ENCODE assay signal across 22 mouse cellular contexts in genomic region chr15:77868340-77868739, GRCm38 (mm10). TPM values are rescaled to one million over a fixed set of nuclear protein-coding genes. Genes with fewer than 3 reads are reported as not detected.
DNase-seq lines count a peak whose midpoint lies in the region; ATAC-seq and TF ChIP-seq lines count a peak whose summit lies in the region.
"Had no signal": no experiment of that assay in that cellular context is flagged by ENCODE, and none has a peak within 500 bp of the region (broad histone marks: within the 10 kb centered on the region; RNA-seq: fewer than 3 reads in every experiment).

No protein-coding gene starts in this region.

- TF ChIP-seq POLR2A in ES-Bruce4 (IDR thresholded peaks at IDR 0.05; ENCODE audit: insufficient read depth, low read length), result no peak

- no peak overlapping the region for H3K4me2 ChIP-seq in forebrain, embryonic 13.5 days
- H3K4me2 ChIP-seq: forebrain, embryonic 15.5 days; heart, embryonic 12.5 days; hindbrain, embryonic 15.5 days had no signal

- H3K4me3 ChIP-seq in ES-Bruce4 (ENCODE audit: low read depth, low read length), result no peak overlapping the region
- no peak overlapping the region for H3K4me3 ChIP-seq in brown adipose tissue, adult 24 weeks (ENCODE audit: insufficient read depth, low read depth, low read length)
- no peak overlapping the region for H3K4me3 ChIP-seq in forebrain, embryonic 13.5 days
- H3K4me3 ChIP-seq: embryonic facial prominence, embryonic 10.5 days; erythroblast, embryonic 14.5 days; forebrain, embryonic 10.5 days; forebrain, embryonic 15.5 days; heart, embryonic 12.5 days; hindbrain, embryonic 10.5 days; hindbrain, embryonic 15.5 days had no signal

- 0 out of 2 replicates have a peak, but pooled peaks have one; percentile 14 for TF ChIP-seq EP300 in ES-Bruce4 (IDR thresholded peaks at IDR 0.05; ENCODE audit: insufficient read depth, low read depth, low read length)

- no peak for TF ChIP-seq CTCF in ES-Bruce4 (IDR thresholded peaks at IDR 0.05; ENCODE audit: low read depth, low read length)

- no peaks in the 10 kb centered on the region for H3K36me3 ChIP-seq in ES-Bruce4 (ENCODE audit: control insufficient read depth, insufficient read depth, low read length, poor library complexity, severe bottlenecking)
- H3K36me3 ChIP-seq in forebrain, embryonic 13.5 days (ENCODE audit: poor library complexity, severe bottlenecking), result no peaks in the 10 kb centered on the region
- H3K36me3 ChIP-seq: embryonic facial prominence, embryonic 10.5 days; forebrain, embryonic 10.5 days; forebrain, embryonic 15.5 days; heart, embryonic 12.5 days; hindbrain, embryonic 10.5 days; hindbrain, embryonic 15.5 days had no signal

- 91% methylated on average over 5 of the region's 5 CpGs for WGBS in forebrain, embryonic 13.5 days

- ATAC-seq in forebrain, embryonic 13.5 days, result no peak
- ATAC-seq: CD4-positive, CD25-positive, alpha-beta regulatory T cell, adult 4 months; forebrain, embryonic 15.5 days; inflammation-experienced regulatory T-cells, adult 6 months; intestine, postnatal 0 days had no signal

- H3K27me3 ChIP-seq in ES-Bruce4 (ENCODE audit: control insufficient read depth, insufficient read depth, low read length, poor library complexity, severe bottlenecking), result no peaks in the 10 kb centered on the region
- no peaks in the 10 kb centered on the region for H3K27me3 ChIP-seq in forebrain, embryonic 13.5 days
- H3K27me3 ChIP-seq: forebrain, embryonic 15.5 days; heart, embryonic 12.5 days; hindbrain, embryonic 15.5 days had no signal

- H3K4me1 ChIP-seq in ES-Bruce4 (ENCODE audit: control insufficient read depth, insufficient read depth, low read length), result peaks cover 8% of the 10 kb centered on the region
- H3K4me1 ChIP-seq in brown adipose tissue, adult 24 weeks (ENCODE audit: control insufficient read depth, insufficient read depth, insufficient read length, low read length), result peaks cover 16% of the 10 kb centered on the region
- H3K4me1 ChIP-seq in forebrain, embryonic 13.5 days, result no peaks in the 10 kb centered on the region
- H3K4me1 ChIP-seq: hindbrain, embryonic 15.5 days had no signal

- no peaks in the 10 kb centered on the region for H3K9me3 ChIP-seq in ES-Bruce4 (replicated peaks; ENCODE audit: control insufficient read depth, insufficient read depth, low read length, poor library complexity, severe bottlenecking)
- no peaks in the 10 kb centered on the region for H3K9me3 ChIP-seq in forebrain, embryonic 13.5 days (replicated peaks)
- H3K9me3 ChIP-seq: embryonic facial prominence, embryonic 10.5 days; forebrain, embryonic 10.5 days; forebrain, embryonic 15.5 days; heart, embryonic 12.5 days; hindbrain, embryonic 10.5 days; hindbrain, embryonic 15.5 days had no signal

- peak; percentile 59 for DNase-seq in R1 (ENCODE audit: low read depth, low spot score)
- peak; percentile 51 for DNase-seq in adrenal gland, postnatal 10 days
- no peak for DNase-seq in B cell, adult 2 months
- DNase-seq in neural tube, embryonic 10.5 days (ENCODE audit: extremely low spot score, low spot score), result no peak
- DNase-seq in retina, postnatal 1 day, result no peak
- DNase-seq: cerebellum, adult 2 months; cerebellum, postnatal 10 days; gastrocnemius, postnatal 10 days; kidney, adult 8-10 months had no signal

- H3K9ac ChIP-seq in ES-Bruce4 (ENCODE audit: low read depth, poor library complexity, severe bottlenecking), result 0 out of 2 replicates have a peak overlapping the region, but pooled peaks have one; percentile 25
- H3K9ac ChIP-seq in forebrain, embryonic 13.5 days, result no peak overlapping the region
- H3K9ac ChIP-seq: forebrain, embryonic 15.5 days; heart, embryonic 12.5 days; hindbrain, embryonic 15.5 days had no signal

- H3K27ac ChIP-seq in ES-Bruce4 (ENCODE audit: insufficient read depth, low read length), result peak overlapping the region; percentile 84
- 0 out of 2 replicates have a peak overlapping the region, but pooled peaks have one; percentile 2 for H3K27ac ChIP-seq in brown adipose tissue, adult 24 weeks (replicated peaks; ENCODE audit: low read depth, low read length)
- no peak overlapping the region for H3K27ac ChIP-seq in forebrain, embryonic 13.5 days
- H3K27ac ChIP-seq: embryonic facial prominence, embryonic 10.5 days; forebrain, embryonic 10.5 days; forebrain, embryonic 15.5 days; hindbrain, embryonic 10.5 days; hindbrain, embryonic 15.5 days had no signal

RNA-seq across cellular contexts. Expression of gene Myh9, which starts 26.4 kb away (rescaled TPM):
- 584 and 601 TPM in 2 replicates for polyA plus RNA-seq in ES-Bruce4 (2011; ENCODE audit: insufficient read depth, insufficient read length, low read depth, missing spikeins)
- total RNA-seq in adrenal gland, postnatal 10 days (2021), result 100 to 1,000 TPM; 222 to 260 TPM
- 36.0 and 59.3 TPM in 2 replicates for polyA plus RNA-seq in brown adipose tissue, adult 24 weeks (2012; ENCODE audit: insufficient read depth, insufficient read length, missing spikeins)
- 13.4 and 14.4 TPM in 2 replicates for polyA plus RNA-seq in forebrain, embryonic 13.5 days (2015; fragmentation: Nextera tagmentation; extraction: Ambion mirVana)

Comparison
In these comparisons a context has a peak if more than half of its experiments do, and no peak if none do; other contexts are left out.
1. DNase-seq: peak in R1 (single experiment) and adrenal gland, postnatal 10 days (single experiment); none in B cell, adult 2 months (0 of 2), neural tube, embryonic 10.5 days (single experiment) and retina, postnatal 1 day (single experiment).